Mouse (Mus musculus) liver, embryonic 14.5 days (tissue): Measurements from ENCODE around the gene Ppm1m.

Experiments used
- CTCF ChIP-seq: IDR thresholded peaks from 2 replicates; pipeline ENCODE4 v1.5.1; 2016; ENCODE audit warnings: antibody characterized with exemption, low read depth, control low read depth
- EP300 ChIP-seq: IDR thresholded peaks from 2 replicates; pipeline ENCODE4 v1.6.1; 2016; ENCODE audit warnings: antibody characterized with exemption, low read depth

DNA sequence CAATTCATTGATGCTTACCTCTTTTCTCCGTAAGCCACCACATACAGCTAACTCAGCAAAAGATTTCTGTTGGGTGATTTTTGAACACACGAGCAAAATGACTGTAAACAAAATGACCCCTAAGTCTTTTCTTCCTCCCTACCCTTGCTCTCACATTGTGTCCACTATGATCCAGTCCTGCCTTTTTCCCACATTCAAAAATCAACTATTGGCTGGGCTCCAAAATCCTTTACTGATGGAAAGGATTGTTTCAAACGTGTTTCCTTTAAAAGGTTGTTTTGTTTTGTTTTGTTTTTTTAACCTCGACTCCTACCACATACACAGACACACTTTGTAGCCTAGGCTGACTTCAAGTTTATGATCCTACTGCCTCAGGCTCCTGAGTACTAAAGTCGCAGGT, 39.1 kb downstream of the Ppm1m start:
- no peak for TF ChIP-seq CTCF
- TF ChIP-seq EP300: no peak
